ENCODE assay signal across 8 mouse cellular contexts in genomic region chr15:57508242-57509184, GRCm38 (mm10). TPM values are rescaled to one million over a fixed set of nuclear protein-coding genes. Genes with fewer than 3 reads are reported as not detected.
DNase-seq lines count a peak whose midpoint lies in the region; ATAC-seq and TF ChIP-seq lines count a peak whose summit lies in the region.

No protein-coding gene starts in this region.

- intact Hi-C loops in heart, adult 2 months (cut with DNase I): loop anchor here (2.0 to 5.0 kb wide), 3 partner anchors 811 to 1441 kb away; no protein-coding TSS in a partner anchor

- TF ChIP-seq CTCF in heart, adult 2 months (IDR thresholded peaks at IDR 0.05): peak; percentile 71
- TF ChIP-seq CTCF in testis, adult 2 months (IDR thresholded peaks at IDR 0.05; ENCODE audit: control insufficient read depth, insufficient read depth, insufficient replicate concordance, low read depth, low read length): peak; percentile 7; the same call in 1 of the 2 replicates

- H3K4me2 ChIP-seq in kidney, embryonic 15.5 days: peak overlapping the region; percentile 14; the same call in 1 of the 2 replicates
- H3K4me2 ChIP-seq in limb, embryonic 13.5 days (replicated peaks): no peak overlapping the region

- WGBS in embryonic facial prominence, embryonic 10.5 days: 57% methylated on average over 11 of the region's 11 CpGs
- WGBS in heart, adult 2 months: 68% methylated on average over 11 of the region's 11 CpGs
- 51% methylated on average over 11 of the region's 11 CpGs for WGBS in kidney, embryonic 15.5 days
- 51% methylated on average over 11 of the region's 11 CpGs for WGBS in limb, embryonic 13.5 days

- H3K27ac ChIP-seq in embryonic facial prominence, embryonic 10.5 days (replicated peaks): peak overlapping the region; percentile 81
- no peak overlapping the region for H3K27ac ChIP-seq in heart, adult 2 months
- H3K27ac ChIP-seq in kidney, embryonic 15.5 days: no peak overlapping the region
- no peak overlapping the region for H3K27ac ChIP-seq in limb, embryonic 13.5 days
- H3K27ac ChIP-seq in testis, adult 2 months (ENCODE audit: control insufficient read depth, insufficient read depth, low read depth, low read length): no peak overlapping the region

- peak; percentile 86 for ATAC-seq in kidney, embryonic 15.5 days (replicated peaks; ENCODE audit: low FRiP score)
- ATAC-seq in limb, embryonic 13.5 days (ENCODE audit: low FRiP score, low read depth): peak; percentile 92

- peaks cover 2% of the 10 kb centered on the region; the same call in 1 of the 2 replicates for H3K9me3 ChIP-seq in embryonic facial prominence, embryonic 10.5 days
- no peaks in the 10 kb centered on the region for H3K9me3 ChIP-seq in kidney, embryonic 15.5 days (replicated peaks)
- no peaks in the 10 kb centered on the region; the same call in 1 of the 2 replicates for H3K9me3 ChIP-seq in limb, embryonic 13.5 days

- no peak for TF ChIP-seq EP300 in heart, adult 2 months (IDR thresholded peaks at IDR 0.05; ENCODE audit: insufficient read depth, low read depth, low read length)

- peak; percentile 59 to 61 for DNase-seq in B cell, adult 2 months
- DNase-seq in adrenal gland, postnatal 14 days: peak; percentile 88
- DNase-seq in embryonic facial prominence, embryonic 10.5 days (ENCODE audit: low spot score): peak; percentile 87
- peak; percentile 20 to 70 for DNase-seq in heart, adult 2 months
- peak; percentile 3 to 40 for DNase-seq in natural killer cell, adult 2 months (ENCODE audit: low spot score in 2 of 2)

- no peak for TF ChIP-seq POLR2A in heart, adult 2 months (IDR thresholded peaks at IDR 0.05; ENCODE audit: insufficient read depth, low read depth, low read length)
- no peak for TF ChIP-seq POLR2A in testis, adult 2 months (IDR thresholded peaks at IDR 0.05; ENCODE audit: control insufficient read depth, low read depth, low read length)

- no peak overlapping the region for H3K4me3 ChIP-seq in embryonic facial prominence, embryonic 10.5 days
- H3K4me3 ChIP-seq in heart, adult 2 months: no peak overlapping the region
- H3K4me3 ChIP-seq in kidney, embryonic 15.5 days (replicated peaks): no peak overlapping the region
- no peak overlapping the region for H3K4me3 ChIP-seq in limb, embryonic 13.5 days
- H3K4me3 ChIP-seq in testis, adult 2 months (ENCODE audit: control insufficient read depth, low read depth, low read length): no peak overlapping the region

- no peaks in the 10 kb centered on the region for H3K79me2 ChIP-seq in heart, adult 2 months (replicated peaks; ENCODE audit: control insufficient read depth, insufficient read depth, low read length)

- H3K36me3 ChIP-seq in embryonic facial prominence, embryonic 10.5 days (replicated peaks): no peaks in the 10 kb centered on the region
- no peaks in the 10 kb centered on the region for H3K36me3 ChIP-seq in heart, adult 2 months (ENCODE audit: control insufficient read depth, insufficient read depth, low read length)
- H3K36me3 ChIP-seq in kidney, embryonic 15.5 days: no peaks in the 10 kb centered on the region
- no peaks in the 10 kb centered on the region for H3K36me3 ChIP-seq in limb, embryonic 13.5 days
- H3K36me3 ChIP-seq in testis, adult 2 months (ENCODE audit: control insufficient read depth, insufficient read depth, low read length): no peaks in the 10 kb centered on the region

- peaks cover 7% of the 10 kb centered on the region for H3K27me3 ChIP-seq in embryonic facial prominence, embryonic 10.5 days (replicated peaks; ENCODE audit: low read depth, poor library complexity, severe bottlenecking)
- H3K27me3 ChIP-seq in heart, adult 2 months (ENCODE audit: control insufficient read depth, insufficient read depth, low read length): no peaks in the 10 kb centered on the region
- H3K27me3 ChIP-seq in kidney, embryonic 15.5 days: no peaks in the 10 kb centered on the region
- H3K27me3 ChIP-seq in limb, embryonic 13.5 days: no peaks in the 10 kb centered on the region; the same call in 1 of the 2 replicates
- no peaks in the 10 kb centered on the region for H3K27me3 ChIP-seq in testis, adult 2 months (ENCODE audit: control insufficient read depth, insufficient read depth, low read length)

- H3K9ac ChIP-seq in heart, adult 2 months (ENCODE audit: low read depth, low read length): no peak overlapping the region
- no peak overlapping the region for H3K9ac ChIP-seq in kidney, embryonic 15.5 days
- H3K9ac ChIP-seq in limb, embryonic 13.5 days: no peak overlapping the region

- peaks cover 13% of the 10 kb centered on the region for H3K4me1 ChIP-seq in embryonic facial prominence, embryonic 10.5 days
- H3K4me1 ChIP-seq in heart, adult 2 months (ENCODE audit: control insufficient read depth, insufficient read depth, low read length): no peaks in the 10 kb centered on the region
- H3K4me1 ChIP-seq in kidney, embryonic 15.5 days: peaks cover 12% of the 10 kb centered on the region; the same call in 1 of the 2 replicates
- peaks cover 11% of the 10 kb centered on the region; the same call in 1 of the 2 replicates for H3K4me1 ChIP-seq in limb, embryonic 13.5 days
- H3K4me1 ChIP-seq in testis, adult 2 months (ENCODE audit: control insufficient read depth, insufficient read depth, low read length): no peaks in the 10 kb centered on the region; the same call in 1 of the 2 replicates

RNA-seq across cellular contexts. Expression of gene Slc22a22, which starts 31.1 kb away (rescaled TPM):
- not detected in 2 replicates for total RNA-seq in adrenal gland, postnatal 14 days (2021)
- polyA plus RNA-seq in embryonic facial prominence, embryonic 10.5 days (2016; fragmentation: Nextera tagmentation; extraction: Ambion mirVana): not detected in 2 replicates
- not detected for total RNA-seq in heart, adult 2 months (2021)
- not detected in 2 replicates for polyA plus RNA-seq in heart, adult 2 months (2012; rRNA removed)
- polyA plus RNA-seq in kidney, embryonic 15.5 days (2015; fragmentation: Nextera tagmentation; extraction: Ambion mirVana): 2.0 and 2.5 TPM in 2 replicates
- not detected in 2 replicates for polyA plus RNA-seq in limb, embryonic 13.5 days (2015; fragmentation: Nextera tagmentation; extraction: Ambion mirVana)
- 0.44 and 0.82 TPM in 2 replicates for polyA plus RNA-seq in testis, adult 2 months (2012; rRNA removed)

Comparison
In these comparisons a context has a peak if more than half of its experiments do, and no peak if none do; other contexts are left out.
1. DNase-seq: peak in every context shown above with its lines; median percentile 88 in adrenal gland, postnatal 14 days; 87 in embryonic facial prominence, embryonic 10.5 days; 60 in B cell, adult 2 months; 45 in heart, adult 2 months; 22 in natural killer cell, adult 2 months.